Mouse (Mus musculus): ENCODE data around the gene 9930022D16Rik.
A peak's percentile ranks its signal among the peaks of the same experiment; 100 is the strongest.

The 9930022D16Rik gene

GRCm38 (mm10) chr11:109413617-109414016 lies at the start of gene 9930022D16Rik:
9930022D16Rik (plus strand) TSS chr11:109413917.
- DNase-seq: no peak

DNA sequence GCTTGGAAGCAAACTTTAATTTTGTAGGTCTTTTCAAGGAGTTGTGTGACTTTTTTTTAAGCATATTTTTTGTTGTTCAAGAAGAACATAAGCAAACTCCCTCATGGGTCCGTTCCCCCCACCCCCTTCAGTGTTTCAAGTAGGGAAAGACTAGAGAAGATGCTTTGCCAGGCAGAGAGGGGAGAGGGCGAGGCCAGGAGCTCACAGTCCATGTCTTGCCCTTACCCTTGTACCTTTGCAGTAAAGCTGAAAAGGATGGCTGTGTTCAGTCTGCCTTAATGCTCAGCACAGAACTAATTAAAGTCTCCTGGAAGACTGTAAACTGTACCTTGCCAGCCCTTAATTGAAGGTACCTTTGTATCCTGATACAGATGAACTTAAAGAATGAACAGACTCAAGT lies 49.4 kb upstream of the 9930022D16Rik start:
- DNase-seq: no peak

DNA sequence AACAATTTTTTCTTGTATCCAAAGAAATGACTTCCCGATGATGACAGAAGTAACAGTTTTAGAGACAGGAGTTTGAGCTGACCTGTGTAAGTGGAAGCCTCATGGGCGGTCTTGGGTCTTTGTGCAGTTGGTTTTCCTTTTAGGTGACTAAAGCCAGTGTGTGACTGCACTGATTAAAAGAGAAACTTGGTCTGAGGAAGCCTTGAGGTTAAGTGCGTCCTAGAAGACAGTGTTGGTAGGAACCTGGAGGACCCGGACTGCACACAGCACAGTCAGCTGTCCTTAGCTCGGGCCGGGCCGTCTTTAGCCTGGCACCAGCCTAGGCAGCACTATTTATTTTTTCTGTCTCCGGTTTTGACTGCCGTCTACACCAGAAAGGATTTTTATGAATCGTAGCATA lies 48.8 kb upstream of the 9930022D16Rik start:
- DNase-seq: no peak

- no peak for DNase-seq
Measured at GRCm38 (mm10) chr11:109365818-109366217, 47.9 kb upstream of the 9930022D16Rik start.

- DNase-seq: no peak
Measured at GRCm38 (mm10) chr11:109366802-109367579, 46.7 kb upstream of the 9930022D16Rik start.

- no peak for DNase-seq
Measured at GRCm38 (mm10) chr11:109369026-109369637, 44.6 kb upstream of the 9930022D16Rik start.

- peak in 1 of 2 experiments; percentile 35 for DNase-seq
Measured at GRCm38 (mm10) chr11:109375412-109375811, 38.3 kb upstream of the 9930022D16Rik start.

DNA sequence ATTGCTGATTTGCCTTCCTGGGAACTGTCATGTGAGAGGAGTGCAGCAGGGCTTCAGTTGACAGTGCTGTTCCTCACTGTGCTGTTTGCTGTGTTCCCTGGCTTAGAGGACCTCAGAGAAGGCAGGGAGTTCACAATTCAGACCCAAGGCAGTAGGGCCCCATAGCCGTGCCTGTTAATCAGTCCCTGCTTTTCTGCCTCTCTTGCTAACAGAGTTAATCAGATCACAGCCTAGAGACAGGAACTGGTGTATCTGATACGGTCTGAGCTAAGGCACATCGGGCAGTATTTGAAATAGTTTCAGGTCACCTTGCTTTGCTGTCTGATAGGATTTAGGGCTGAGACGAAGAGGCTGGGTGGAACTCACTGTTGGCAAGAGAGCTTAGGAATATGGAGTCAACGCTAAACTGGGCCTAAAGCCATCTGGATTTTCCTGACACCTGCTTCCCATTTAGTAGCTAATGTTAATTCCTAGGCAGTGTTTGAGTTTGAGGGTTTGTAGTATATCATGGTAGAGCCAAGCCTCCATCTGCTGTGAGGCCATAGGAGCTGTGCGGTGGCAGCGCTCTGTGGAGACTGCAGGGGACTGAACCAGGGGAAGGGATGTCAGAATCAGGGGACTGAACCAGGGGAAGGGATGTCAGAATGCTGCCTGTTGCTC lies 37.1 kb upstream of the 9930022D16Rik start:
- no peak for DNase-seq

DNA sequence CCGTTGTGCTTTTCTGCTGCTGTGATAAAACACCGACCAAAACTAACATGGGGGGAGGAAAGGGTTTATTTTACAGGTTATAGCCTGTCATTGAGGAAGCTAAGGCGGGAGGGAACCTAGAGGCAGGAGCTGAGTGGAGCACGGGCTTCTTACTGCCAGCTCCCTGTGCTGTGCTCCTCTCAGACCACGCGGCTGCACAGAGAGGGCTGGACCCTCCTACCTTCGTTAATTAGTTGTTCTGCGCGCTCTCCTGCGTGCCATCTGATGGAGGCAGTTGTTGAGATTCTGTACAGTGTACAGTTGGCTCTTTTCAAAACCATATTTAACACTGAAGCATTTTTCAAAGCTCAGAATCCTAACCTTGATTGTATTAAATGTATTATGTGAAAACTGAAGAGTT lies 36.2 kb upstream of the 9930022D16Rik start:
- no peak for DNase-seq

DNA sequence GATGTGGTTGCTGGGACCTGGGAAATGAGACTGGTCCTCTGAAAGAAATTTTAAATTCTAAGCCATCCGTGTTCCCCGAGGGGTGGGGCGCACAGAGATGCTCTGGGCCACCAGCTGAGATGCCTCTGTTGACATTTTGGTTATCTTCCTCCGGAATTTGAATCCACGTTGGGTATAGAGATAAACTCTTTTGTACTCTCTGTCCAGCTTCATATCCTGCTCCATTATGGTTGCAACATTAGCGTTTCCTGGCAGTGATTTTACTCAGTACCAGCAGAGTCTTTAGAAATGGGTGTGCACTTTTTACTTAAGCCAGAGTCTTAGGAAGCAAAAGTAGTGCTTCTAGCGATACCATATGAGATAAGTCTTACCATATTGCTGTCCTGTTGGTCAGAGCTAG lies 35.7 kb upstream of the 9930022D16Rik start:
- no peak for DNase-seq

DNA sequence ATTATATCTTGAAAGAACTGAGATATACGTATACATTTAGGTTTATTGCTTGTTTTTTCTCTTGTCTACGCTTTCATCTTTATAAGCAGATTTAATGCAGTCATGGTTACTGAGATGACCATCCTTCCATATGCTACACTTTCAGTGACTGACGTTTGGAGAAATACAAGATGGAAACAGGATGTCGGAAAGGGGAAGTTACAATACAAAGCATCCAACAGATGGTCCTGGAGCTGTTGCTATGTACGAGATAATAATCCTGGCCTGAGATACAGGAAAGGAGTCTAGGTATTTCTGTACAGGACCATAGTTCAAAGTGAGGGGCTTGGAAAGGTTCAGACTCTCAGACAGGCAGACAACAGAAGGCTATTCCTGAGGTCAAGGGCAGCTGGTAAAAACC lies 33.1 kb upstream of the 9930022D16Rik start:
- DNase-seq: no peak

GRCm38 (mm10) chr11:109385296-109385695 lies 28.4 kb upstream of the 9930022D16Rik start:
- DNase-seq: no peak

DNA sequence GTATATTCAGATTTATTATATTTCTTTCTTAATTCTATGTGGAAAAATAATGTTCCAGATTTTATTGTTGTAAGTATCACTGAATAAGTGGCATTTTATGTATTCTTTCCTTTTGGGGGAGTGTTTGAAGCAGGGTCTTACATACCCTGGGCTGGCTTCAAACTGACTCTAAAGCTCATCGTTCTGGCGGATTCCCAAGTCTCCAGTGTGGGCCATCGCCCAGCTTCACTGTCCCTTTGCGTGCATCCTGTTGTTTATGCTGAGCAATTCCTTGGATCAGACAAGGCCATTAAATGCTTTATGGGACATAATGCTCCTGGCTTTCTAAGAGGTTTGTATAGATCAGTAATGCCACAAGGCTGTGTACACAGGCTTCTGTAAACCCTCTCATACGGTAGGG lies 24.7 kb upstream of the 9930022D16Rik start:
- no peak for DNase-seq

GRCm38 (mm10) chr11:109391200-109391599 lies 22.5 kb upstream of the 9930022D16Rik start:
- no peak for DNase-seq

DNA sequence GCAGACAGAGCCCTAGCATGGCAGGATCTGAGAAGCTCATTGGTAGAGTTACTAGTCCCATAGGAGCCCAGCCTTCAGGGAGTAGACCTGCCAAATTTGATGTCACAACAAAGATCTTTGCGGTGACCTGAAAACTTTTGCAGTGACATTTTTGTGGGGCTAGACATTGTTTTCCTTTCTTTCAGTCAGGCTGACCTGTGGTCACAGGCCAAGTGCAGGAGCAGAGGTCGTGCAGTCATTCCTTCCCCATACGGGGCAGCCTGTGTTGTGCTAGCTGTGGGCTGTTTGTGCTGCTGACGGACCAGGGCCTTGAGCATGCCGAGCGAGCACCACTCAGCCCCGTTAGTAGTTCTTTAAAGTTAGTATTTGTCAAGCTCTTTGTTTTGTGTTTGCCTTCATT lies 22.0 kb upstream of the 9930022D16Rik start:
- no peak for DNase-seq

- no peak for DNase-seq
Measured at GRCm38 (mm10) chr11:109392601-109393000, 21.1 kb upstream of the 9930022D16Rik start.

GRCm38 (mm10) chr11:109394758-109395157 lies 19.0 kb upstream of the 9930022D16Rik start:
- no peak for DNase-seq

DNA sequence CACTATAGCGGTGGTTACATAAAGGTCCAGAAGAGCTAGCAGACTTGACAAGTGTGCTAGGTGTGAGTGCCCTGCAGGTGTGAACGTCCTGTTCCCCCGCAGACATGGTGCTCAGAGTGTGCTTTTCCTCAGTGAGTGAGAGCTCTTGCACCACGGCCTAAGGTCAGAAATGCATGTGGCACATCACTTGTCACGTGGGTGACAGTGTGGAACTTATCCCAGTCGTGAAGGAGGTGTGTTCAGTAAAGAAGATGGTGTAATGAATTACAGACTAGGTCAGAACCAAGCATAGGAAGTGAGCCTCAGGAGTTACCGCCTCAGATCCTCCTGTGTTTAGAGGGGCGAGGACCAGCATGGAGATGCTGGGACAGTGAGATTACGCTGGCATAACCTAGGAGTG lies 18.4 kb upstream of the 9930022D16Rik start:
- DNase-seq: no peak

DNA sequence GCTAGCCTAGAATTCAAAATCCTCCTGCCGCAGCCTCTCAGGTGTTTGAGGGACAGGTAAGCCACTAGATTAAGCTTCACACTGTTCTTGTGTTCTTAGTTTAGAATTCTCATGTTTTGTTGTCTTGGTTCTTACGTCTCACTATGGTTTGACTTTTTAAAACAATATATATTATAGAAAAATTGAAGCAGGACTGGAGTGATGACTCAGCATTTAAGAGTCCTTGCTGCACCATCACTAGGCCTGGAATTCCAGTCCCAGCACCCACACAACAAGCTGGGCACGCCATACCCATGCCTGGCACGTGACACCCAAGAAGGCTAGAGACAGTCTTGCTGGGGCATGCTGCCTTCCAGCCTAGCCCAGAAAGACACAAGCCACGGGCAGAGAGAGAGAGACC lies 7.3 kb upstream of the 9930022D16Rik start:
- no peak for DNase-seq

DNA sequence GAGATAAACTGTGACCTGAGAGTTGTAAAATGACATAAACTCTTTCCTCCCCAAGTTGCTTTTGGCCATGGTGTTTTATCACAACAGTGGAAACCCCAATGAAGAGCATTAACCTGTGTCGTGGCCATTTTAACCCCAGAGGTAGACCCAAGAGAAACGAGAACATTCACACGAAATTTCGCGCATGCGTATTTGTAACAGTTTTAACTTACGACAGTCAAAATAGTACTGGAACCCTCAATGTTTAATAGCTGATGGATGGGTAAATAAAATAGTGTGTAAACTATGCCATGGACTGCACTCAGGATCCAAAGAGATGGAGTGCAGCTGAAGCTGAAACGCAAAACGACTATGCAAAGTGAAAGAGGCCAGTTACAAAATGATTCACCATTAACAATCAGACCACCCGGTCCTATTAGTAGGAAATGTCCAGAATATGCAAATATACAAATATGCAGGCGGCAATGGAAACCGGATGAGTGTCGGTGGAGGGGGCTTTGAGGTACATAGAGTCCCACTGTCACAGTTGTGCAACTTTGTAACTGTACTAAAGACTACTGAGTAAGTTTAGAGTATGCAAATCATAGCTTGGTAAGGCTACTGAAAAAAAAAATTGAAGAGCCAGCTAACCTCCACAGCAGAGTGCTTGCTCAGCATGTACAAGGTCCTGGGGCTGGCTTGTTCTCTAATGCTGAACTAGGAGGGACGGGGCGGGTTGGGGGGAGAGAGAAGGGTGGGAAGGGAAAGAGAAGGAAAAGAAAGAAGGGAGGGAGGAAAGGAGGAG lies 3.3 kb upstream of the 9930022D16Rik start:
- DNase-seq: no peak

- no peak for DNase-seq
Measured at GRCm38 (mm10) chr11:109414802-109415201, 1.1 kb downstream of the 9930022D16Rik start.

GRCm38 (mm10) chr11:109416709-109417420 lies 3.1 kb downstream of the 9930022D16Rik start:
- no peak for DNase-seq

Measured in thymus, postnatal 36 days (tissue).